Mouse (Mus musculus) midbrain, postnatal 0 days (tissue): ENCODE measurements around the gene Spin2d. TPM values are rescaled to one million over a fixed set of nuclear protein-coding genes. Genes with fewer than 3 reads are reported as not detected.

Source experiments
- polyA plus RNA-seq: library from polyadenylated mRNA; unstranded; fragments of >200 nt; fragmentation: Nextera tagmentation; extraction: Ambion mirVana; gene quantifications from 2 replicates; pipeline ENCODE4 v1.2.1, GENCODE M21; 2015
- total RNA-seq: library from RNA; depleted of rRNA; stranded (reverse); fragments of >200 nt; gene quantifications from 2 replicates; pipeline ENCODE4 v1.2.3, GENCODE M21; 2014; rRNA removed

Gene Spin2d
- total and polyA plus RNA-seq, 2 experiments from 2014 or later, result not detected

Other genes starting within 250 kb of the Spin2d start
- 0.33 and 1.7 TPM in 2 replicates for gene Zfp185, start 189.7 kb downstream of the Spin2d start, total RNA-seq
- gene Zfp185, start 189.7 kb downstream of the Spin2d start, polyA plus RNA-seq, result 0.84 and 0.96 TPM in 2 replicates
- gene Pnma5, start 139.9 kb downstream of the Spin2d start, total RNA-seq, result 0.27 and 0.57 TPM in 2 replicates
- gene Pnma5, start 139.9 kb downstream of the Spin2d start, polyA plus RNA-seq, result 0.31 and 0.37 TPM in 2 replicates
- gene Pnma3, start 112.2 kb downstream of the Spin2d start, total RNA-seq, result 17.1 and 18.4 TPM in 2 replicates
- 5.7 and 7.5 TPM in 2 replicates for gene Pnma3, start 112.2 kb downstream of the Spin2d start, polyA plus RNA-seq
- not detected in 2 replicates for gene Xlr4a, start 94.5 kb downstream of the Spin2d start, total RNA-seq
- gene Xlr4a, start 94.5 kb downstream of the Spin2d start, polyA plus RNA-seq, result 1.1 TPM in 1 of 2 replicates, not detected in the other
- 0.60 and 5.7 TPM in 2 replicates for gene Xlr3a, start 79.9 kb downstream of the Spin2d start, total RNA-seq
- 3.4 and 4.7 TPM in 2 replicates for gene Xlr3a, start 79.9 kb downstream of the Spin2d start, polyA plus RNA-seq
- gene Gm14685, start 59.9 kb downstream of the Spin2d start, total RNA-seq, result 0.66 and 2.8 TPM in 2 replicates
- 1.4 and 1.5 TPM in 2 replicates for gene Gm14685, start 59.9 kb downstream of the Spin2d start, polyA plus RNA-seq
- gene Xlr5b, start 28.2 kb downstream of the Spin2d start, total RNA-seq, result not detected in 2 replicates
- gene Xlr5b, start 28.2 kb downstream of the Spin2d start, polyA plus RNA-seq, result not detected in 2 replicates
- 1.1 and 2.8 TPM in 2 replicates for gene DXBay18, start 27.5 kb downstream of the Spin2d start, total RNA-seq
- gene DXBay18, start 27.5 kb downstream of the Spin2d start, polyA plus RNA-seq, result 1.3 and 1.4 TPM in 2 replicates
- 2.8 and 7.2 TPM in 2 replicates for gene Xlr3b, start 15.2 kb upstream of the Spin2d start, total RNA-seq
- 6.8 and 13.9 TPM in 2 replicates for gene Xlr3b, start 15.2 kb upstream of the Spin2d start, polyA plus RNA-seq
- gene Xlr4b, start 37.3 kb upstream of the Spin2d start, total RNA-seq, result not detected in 2 replicates
- 1.2 TPM in 1 of 2 replicates, not detected in the other for gene Xlr4b, start 37.3 kb upstream of the Spin2d start, polyA plus RNA-seq
- 26.5 and 32.2 TPM in 2 replicates for gene F8a, start 51.3 kb upstream of the Spin2d start, total RNA-seq
- 33.7 and 36.3 TPM in 2 replicates for gene F8a, start 51.3 kb upstream of the Spin2d start, polyA plus RNA-seq
- not detected in 2 replicates for gene Xlr4c, start 66.1 kb upstream of the Spin2d start, total RNA-seq
- gene Xlr4c, start 66.1 kb upstream of the Spin2d start, polyA plus RNA-seq, result 0.26 and 0.67 TPM in 2 replicates
- not detected in 2 replicates for gene Xlr3c, start 88.4 kb upstream of the Spin2d start, total RNA-seq
- 0.12 and 0.15 TPM in 2 replicates for gene Xlr3c, start 88.4 kb upstream of the Spin2d start, polyA plus RNA-seq
- gene Xlr5a, start 116.0 kb upstream of the Spin2d start, total RNA-seq, result not detected in 2 replicates
- not detected in 2 replicates for gene Xlr5a, start 116.0 kb upstream of the Spin2d start, polyA plus RNA-seq
- gene Xlr5c, start 116.0 kb upstream of the Spin2d start, total RNA-seq, result not detected in 2 replicates
- gene Xlr5c, start 116.0 kb upstream of the Spin2d start, polyA plus RNA-seq, result not detected in 2 replicates
- not detected in 2 replicates for gene Gm45015, start 159.9 kb upstream of the Spin2d start, total RNA-seq
- gene Gm45015, start 159.9 kb upstream of the Spin2d start, polyA plus RNA-seq, result not detected in 2 replicates
- 28.2 and 29.9 TPM in 2 replicates for gene Zfp275, start 165.6 kb upstream of the Spin2d start, total RNA-seq
- 5.2 and 5.7 TPM in 2 replicates for gene Zfp275, start 165.6 kb upstream of the Spin2d start, polyA plus RNA-seq
- not detected in 2 replicates for gene Gm18336, start 221.7 kb upstream of the Spin2d start, total RNA-seq
- gene Gm18336, start 221.7 kb upstream of the Spin2d start, polyA plus RNA-seq, result 0.07 and 0.09 TPM in 2 replicates
- gene Zfp92, start 234.1 kb upstream of the Spin2d start, total RNA-seq, result 5.3 and 5.5 TPM in 2 replicates
- gene Zfp92, start 234.1 kb upstream of the Spin2d start, polyA plus RNA-seq, result 1.5 and 2.1 TPM in 2 replicates